Comparison of ENCODE assay signal across 23 mouse cellular contexts in the genomic region with DNA sequence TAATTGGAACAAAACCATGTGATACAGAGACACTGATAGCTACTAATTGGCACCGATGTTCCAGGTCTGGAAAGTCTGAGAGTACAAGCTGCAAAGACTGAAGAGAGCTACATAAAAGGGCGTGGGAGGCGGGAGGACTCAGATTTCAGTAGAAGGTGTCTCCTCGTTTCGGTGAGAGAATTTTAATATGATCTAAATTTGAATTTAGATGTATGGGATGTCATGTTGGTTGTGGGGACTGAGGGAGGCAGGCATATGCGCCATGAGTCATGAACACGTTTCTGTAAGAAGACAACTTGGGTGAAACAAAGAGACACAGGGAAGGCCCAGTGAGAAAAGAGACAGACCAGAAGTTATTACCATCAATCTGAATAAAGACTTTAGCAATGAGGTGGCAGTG.
DNase-seq lines count a peak whose midpoint lies in the region; ATAC-seq and TF ChIP-seq lines count a peak whose summit lies in the region.
"Had no signal": no experiment of that assay in that cellular context is flagged by ENCODE, and none has a peak within 500 bp of the region (broad histone marks: within the 10 kb centered on the region; RNA-seq: fewer than 3 reads in every experiment).

No protein-coding gene starts in this region.

- no peak overlapping the region for H3K4me2 ChIP-seq in forebrain, embryonic 16.5 days (ENCODE audit: low read length)
- H3K4me2 ChIP-seq in forebrain, postnatal 0 days (ENCODE audit: low read depth) = no peak overlapping the region
- H3K4me2 ChIP-seq: heart, embryonic 13.5 days; hindbrain, embryonic 14.5 days; neural tube, embryonic 15.5 days; stomach, embryonic 15.5 days had no signal

- no peaks in the 10 kb centered on the region for H3K9me3 ChIP-seq in forebrain, embryonic 16.5 days (ENCODE audit: control insufficient read depth, low read length)
- no peaks in the 10 kb centered on the region for H3K9me3 ChIP-seq in forebrain, postnatal 0 days (ENCODE audit: low read length)
- H3K9me3 ChIP-seq: embryonic facial prominence, embryonic 10.5 days; heart, embryonic 13.5 days; neural tube, embryonic 15.5 days; stomach, embryonic 15.5 days had no signal

- no peak for TF ChIP-seq CTCF in forebrain, postnatal 0 days (IDR thresholded peaks at IDR 0.05; ENCODE audit: low read depth)
- no peak for TF ChIP-seq CTCF in thymus, adult 2 months (IDR thresholded peaks at IDR 0.05; ENCODE audit: borderline replicate concordance, control insufficient read depth, extremely low read depth, insufficient read depth, low read length, poor library complexity)

- no peak overlapping the region for H3K9ac ChIP-seq in forebrain, embryonic 16.5 days (replicated peaks; ENCODE audit: low read depth, low read length)
- no peak overlapping the region for H3K9ac ChIP-seq in forebrain, postnatal 0 days
- H3K9ac ChIP-seq: heart, embryonic 13.5 days; hindbrain, embryonic 14.5 days; neural tube, embryonic 15.5 days; stomach, embryonic 15.5 days had no signal

- H3K4me1 ChIP-seq in forebrain, embryonic 16.5 days (replicated peaks; ENCODE audit: control insufficient read depth, insufficient read depth, low read length) = peaks cover 4% of the 10 kb centered on the region; the same call in 1 of the 2 replicates
- no peaks in the 10 kb centered on the region for H3K4me1 ChIP-seq in forebrain, postnatal 0 days (ENCODE audit: insufficient read depth)
- H3K4me1 ChIP-seq in thymus, adult 2 months (replicated peaks; ENCODE audit: control insufficient read depth, insufficient read depth, low read length) = no peaks in the 10 kb centered on the region; the same call in 1 of the 2 replicates
- H3K4me1 ChIP-seq: embryonic facial prominence, embryonic 10.5 days; neural tube, embryonic 15.5 days; stomach, embryonic 15.5 days had no signal

- 62% methylated on average over 7 of the region's 7 CpGs for WGBS in forebrain, embryonic 16.5 days
- 67% methylated on average over 7 of the region's 7 CpGs for WGBS in forebrain, postnatal 0 days
- 96% methylated on average over 7 of the region's 7 CpGs for WGBS in thymus, adult 2 months

- peak; percentile 12; the same call in 1 of the 2 replicates for ATAC-seq in forebrain, embryonic 16.5 days
- no peak; the same call in 1 of the 2 replicates for ATAC-seq in forebrain, postnatal 0 days
- ATAC-seq: midbrain, embryonic 16.5 days had no signal

- no peak for TF ChIP-seq POLR2A in thymus, adult 2 months (IDR thresholded peaks at IDR 0.05; ENCODE audit: control insufficient read depth, extremely low read depth, insufficient read depth, low read length, poor library complexity)

- DNase-seq in forebrain, postnatal 0 days = no peak
- DNase-seq in right cerebral cortex, adult 18-20 months = peak; percentile 82
- no peak for DNase-seq in right cerebral cortex, postnatal 4 days
- DNase-seq in left cerebral cortex, postnatal 25 days (ENCODE audit: low spot score in 2 of 2) = peak; percentile 57 to 94
- peak; percentile 89 for DNase-seq in telencephalon, adult 2 months (ENCODE audit: low read depth, low spot score)
- no peak for DNase-seq in embryo, embryonic 10.5 days (ENCODE audit: low spot score)
- no peak for DNase-seq in thymus, adult 2 months
- DNase-seq: adrenal gland, postnatal 25 days; cerebellum, adult 2 months; cerebellum, postnatal 36 days; gastrocnemius, adult 2 months; heart, adult 11 months; heart, postnatal 36 days; lung, adult 2 months; lung, postnatal 36 days had no signal

- H3K27me3 ChIP-seq in forebrain, embryonic 16.5 days (replicated peaks; ENCODE audit: control insufficient read depth, insufficient read depth, low read length) = no peaks in the 10 kb centered on the region
- H3K27me3 ChIP-seq in forebrain, postnatal 0 days (ENCODE audit: insufficient read depth, low read length) = no peaks in the 10 kb centered on the region
- H3K27me3 ChIP-seq in thymus, adult 2 months (ENCODE audit: control insufficient read depth, insufficient read depth, low read length) = no peaks in the 10 kb centered on the region
- H3K27me3 ChIP-seq: heart, embryonic 13.5 days; neural tube, embryonic 15.5 days; stomach, embryonic 15.5 days had no signal

- no peak overlapping the region for H3K27ac ChIP-seq in forebrain, embryonic 16.5 days (ENCODE audit: low read length)
- no peak overlapping the region for H3K27ac ChIP-seq in forebrain, postnatal 0 days (ENCODE audit: low read depth, low read length)
- H3K27ac ChIP-seq in thymus, adult 2 months (ENCODE audit: control insufficient read depth, insufficient read depth, low read length) = no peak overlapping the region
- H3K27ac ChIP-seq: embryonic facial prominence, embryonic 10.5 days; gastrocnemius, adult 2 months; heart, embryonic 13.5 days; hindbrain, embryonic 14.5 days; neural tube, embryonic 15.5 days; stomach, embryonic 15.5 days had no signal

- no peak overlapping the region for H3K4me3 ChIP-seq in forebrain, embryonic 16.5 days (replicated peaks; ENCODE audit: low read length)
- H3K4me3 ChIP-seq in forebrain, postnatal 0 days (ENCODE audit: low read depth, low read length) = no peak overlapping the region
- no peak overlapping the region for H3K4me3 ChIP-seq in thymus, adult 2 months (ENCODE audit: control insufficient read depth, insufficient read depth, low read length)
- H3K4me3 ChIP-seq: embryonic facial prominence, embryonic 10.5 days; gastrocnemius, adult 2 months; heart, embryonic 13.5 days; neural tube, embryonic 15.5 days; stomach, embryonic 15.5 days had no signal

- H3K36me3 ChIP-seq in forebrain, embryonic 16.5 days (ENCODE audit: control insufficient read depth, insufficient read depth) = no peaks in the 10 kb centered on the region
- no peaks in the 10 kb centered on the region for H3K36me3 ChIP-seq in forebrain, postnatal 0 days (ENCODE audit: insufficient read depth)
- no peaks in the 10 kb centered on the region for H3K36me3 ChIP-seq in thymus, adult 2 months (ENCODE audit: control insufficient read depth, insufficient read depth, low read length)
- H3K36me3 ChIP-seq: embryonic facial prominence, embryonic 10.5 days; G1E; neural tube, embryonic 15.5 days; stomach, embryonic 15.5 days had no signal

- intact Hi-C loops in left cerebral cortex, postnatal 25 days (cut with DNase I) = loop anchor here (5.0 kb wide), 1 partner anchor 100 kb away; no protein-coding TSS in a partner anchor

Comparison
In these comparisons a context has a peak if more than half of its experiments do, and no peak if none do; other contexts are left out.
1. DNase-seq: peak in right cerebral cortex, adult 18-20 months (single experiment), left cerebral cortex, postnatal 25 days (2 of 2) and telencephalon, adult 2 months (single experiment); none in forebrain, postnatal 0 days (single experiment), right cerebral cortex, postnatal 4 days (single experiment), embryo, embryonic 10.5 days (single experiment) and thymus, adult 2 months (single experiment).